Mouse (Mus musculus) frontal cortex, adult (tissue): ENCODE measurements at regions not wholly inside any gene's neighbourhood (a gene's known extent, or its start where the extent isn't known, plus 50 kb on each side); places are given as distances from the start of the nearest gene placed in this dataset.
"Not testable (repeated sequence)": the region's sequence is repeated elsewhere in the genome, so short reads cannot be mapped to it uniquely, and the experiment has no call there.

ENCODE experiments used
- ATAC-seq: cut with Nextera tagmentation; 2 replicates; pipeline ENCODE4 v1.9.2; 2017; ENCODE audit warnings: mild to moderate bottlenecking, moderate library complexity, mixed read lengths; ENCODE audit not compliant: low TSS enrichment

DNA sequence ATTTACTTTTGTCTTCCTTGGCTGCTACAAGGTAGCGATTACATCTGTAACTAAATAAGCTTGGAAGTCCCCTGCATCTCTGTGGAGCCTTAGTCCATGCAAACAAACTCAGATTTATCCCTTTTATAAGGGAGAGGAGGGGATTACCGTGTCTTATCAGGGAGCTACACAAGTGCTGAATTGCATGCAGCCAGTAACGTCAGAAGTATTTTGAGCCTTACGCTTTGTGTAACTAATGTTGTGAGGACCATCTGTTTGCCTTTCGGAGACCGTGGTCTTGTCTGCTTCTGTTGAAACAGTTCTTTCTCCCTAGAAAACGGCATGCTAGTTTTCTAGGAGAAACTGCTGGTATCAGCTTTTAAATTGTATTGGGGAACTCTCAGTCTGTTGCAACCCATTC is 58.0 kb upstream of the Dmrta1 start:
- ATAC-seq: peak; percentile 27

DNA sequence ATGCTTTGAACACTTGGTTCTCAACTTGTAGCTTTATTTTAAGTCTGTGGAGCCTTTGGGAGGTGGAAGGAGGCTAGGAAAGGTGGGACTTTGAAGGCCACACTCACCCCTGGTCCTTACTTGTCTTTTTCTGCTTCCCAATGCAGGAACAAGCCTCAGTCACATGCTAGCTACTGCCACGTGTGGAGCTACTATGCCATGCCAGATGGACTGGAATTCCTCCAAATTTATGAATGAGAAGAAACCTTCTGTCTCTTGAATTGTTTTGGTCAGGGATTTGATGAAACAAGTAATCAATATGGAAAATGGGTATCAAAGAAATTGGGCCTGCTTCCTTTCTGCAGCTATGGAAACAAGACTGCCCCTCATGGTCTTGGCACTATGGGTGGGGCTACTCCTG is 74.5 kb upstream of the Dmrta1 start:
- no peak for ATAC-seq

DNA sequence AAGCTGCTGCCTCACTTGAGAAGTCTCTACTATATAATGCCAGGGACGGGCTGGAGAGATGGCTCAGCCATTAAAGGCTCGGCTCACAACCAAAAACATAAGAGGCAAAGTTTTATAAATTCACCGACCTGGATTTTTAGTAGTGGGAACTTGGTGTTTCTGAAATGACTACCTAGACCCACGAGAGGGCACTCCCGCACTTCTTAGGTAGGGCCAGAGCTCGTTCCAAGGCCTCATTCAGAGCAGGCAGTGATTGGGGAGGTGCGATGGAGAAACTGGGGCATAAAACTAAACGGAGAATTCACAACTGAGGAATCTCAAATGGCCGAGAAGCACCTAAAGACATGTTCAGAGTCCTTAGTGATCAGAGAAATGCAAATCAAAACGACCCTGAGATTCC is 103.7 kb upstream of the Dmrta1 start:
- ATAC-seq: peak; percentile 96

DNA sequence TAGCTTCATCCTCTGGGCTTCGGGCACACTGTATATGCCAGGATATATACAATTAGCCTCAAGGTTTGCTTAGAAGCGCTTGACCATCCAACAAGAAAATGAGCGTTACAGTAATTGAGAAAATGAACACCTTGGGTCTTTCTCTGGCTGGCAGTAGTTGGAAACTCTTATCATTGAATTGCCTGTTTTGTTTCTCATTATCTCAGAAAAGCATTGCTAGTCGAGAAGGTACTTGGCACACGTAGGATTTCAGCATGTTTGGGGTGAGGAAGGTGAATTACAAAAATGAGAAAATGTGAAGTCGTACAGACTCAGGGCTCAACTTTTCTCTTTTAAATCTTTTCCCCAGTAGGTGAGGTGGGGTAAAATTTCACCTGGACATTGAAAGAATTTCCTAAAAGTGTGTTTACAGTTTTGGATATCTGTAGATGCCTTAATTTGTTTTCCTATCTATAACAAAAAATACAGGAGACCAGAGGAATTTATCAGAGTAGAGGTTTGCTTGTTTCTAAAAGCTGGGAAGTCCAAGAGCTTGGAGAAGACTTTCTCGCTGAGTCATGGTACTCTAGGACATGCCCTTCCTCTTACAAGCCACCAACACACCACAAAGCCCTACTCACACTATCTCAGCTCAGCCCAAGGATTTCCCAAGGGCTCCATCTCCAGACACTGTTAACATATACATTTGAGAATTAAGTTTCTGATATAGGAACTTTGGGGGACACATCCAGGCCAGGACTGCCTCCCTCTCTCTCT is 124.3 kb upstream of the Dmrta1 start:
- no peak for ATAC-seq

DNA sequence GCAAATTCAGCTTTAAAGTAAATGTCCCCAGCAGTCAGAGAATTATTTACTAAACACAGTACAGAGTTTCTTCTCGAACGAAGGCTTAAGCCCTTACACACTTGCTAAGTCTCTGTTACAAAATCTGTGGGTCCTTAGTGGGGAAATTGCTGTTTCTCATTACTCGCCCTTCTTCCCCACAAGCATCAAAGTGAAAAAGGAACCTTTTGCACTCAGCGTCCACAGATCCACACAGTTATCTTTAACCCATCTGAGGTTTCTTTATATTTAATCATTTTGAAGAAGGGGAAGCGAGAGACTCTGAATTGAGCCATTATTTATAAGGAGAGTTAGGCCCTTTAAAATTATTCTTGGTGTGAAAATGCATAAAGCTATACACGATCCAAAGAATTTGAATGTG is 126.7 kb upstream of the Dmrta1 start:
- ATAC-seq: no peak

DNA sequence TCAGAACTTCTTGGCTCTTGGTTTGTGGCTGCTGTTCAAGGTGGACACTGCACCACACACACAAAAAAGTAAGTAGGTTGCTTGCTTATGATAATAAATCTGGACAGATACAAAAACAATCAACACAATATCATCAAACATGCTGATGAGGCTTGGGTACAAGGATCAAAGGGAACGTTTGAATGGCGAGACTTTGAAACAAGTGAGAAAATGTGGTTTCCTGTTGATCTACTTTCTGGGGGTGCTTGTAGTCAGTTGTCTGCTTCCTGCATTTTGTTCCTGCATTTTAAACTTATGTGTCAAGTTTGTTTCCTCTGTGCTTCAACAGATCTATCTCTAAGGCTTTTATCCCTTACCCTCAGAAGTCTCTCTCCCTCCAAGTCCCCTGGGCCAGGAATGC is 128.7 kb upstream of the Dmrta1 start:
- no peak for ATAC-seq

DNA sequence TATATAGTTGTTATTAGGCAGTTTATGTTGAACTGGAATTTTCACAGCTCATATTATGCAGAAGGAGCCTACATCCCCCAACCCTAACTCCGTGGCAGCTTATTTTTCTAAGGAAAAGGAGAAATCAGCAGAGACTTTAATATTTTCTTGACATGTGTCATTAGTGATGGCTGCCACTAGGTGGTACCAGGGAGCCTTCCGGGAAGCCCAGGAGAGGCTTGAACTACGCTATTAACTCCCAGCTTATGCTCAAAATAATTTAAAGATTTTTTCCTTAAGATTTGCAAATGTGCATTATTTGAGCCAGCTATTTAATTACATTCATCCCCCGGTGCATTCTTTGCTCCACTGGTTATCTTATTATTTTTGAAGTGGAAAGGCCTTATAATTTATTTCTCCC is 146.8 kb upstream of the Dmrta1 start:
- peak; percentile 62; the same call in 1 of the 2 replicates for ATAC-seq

DNA sequence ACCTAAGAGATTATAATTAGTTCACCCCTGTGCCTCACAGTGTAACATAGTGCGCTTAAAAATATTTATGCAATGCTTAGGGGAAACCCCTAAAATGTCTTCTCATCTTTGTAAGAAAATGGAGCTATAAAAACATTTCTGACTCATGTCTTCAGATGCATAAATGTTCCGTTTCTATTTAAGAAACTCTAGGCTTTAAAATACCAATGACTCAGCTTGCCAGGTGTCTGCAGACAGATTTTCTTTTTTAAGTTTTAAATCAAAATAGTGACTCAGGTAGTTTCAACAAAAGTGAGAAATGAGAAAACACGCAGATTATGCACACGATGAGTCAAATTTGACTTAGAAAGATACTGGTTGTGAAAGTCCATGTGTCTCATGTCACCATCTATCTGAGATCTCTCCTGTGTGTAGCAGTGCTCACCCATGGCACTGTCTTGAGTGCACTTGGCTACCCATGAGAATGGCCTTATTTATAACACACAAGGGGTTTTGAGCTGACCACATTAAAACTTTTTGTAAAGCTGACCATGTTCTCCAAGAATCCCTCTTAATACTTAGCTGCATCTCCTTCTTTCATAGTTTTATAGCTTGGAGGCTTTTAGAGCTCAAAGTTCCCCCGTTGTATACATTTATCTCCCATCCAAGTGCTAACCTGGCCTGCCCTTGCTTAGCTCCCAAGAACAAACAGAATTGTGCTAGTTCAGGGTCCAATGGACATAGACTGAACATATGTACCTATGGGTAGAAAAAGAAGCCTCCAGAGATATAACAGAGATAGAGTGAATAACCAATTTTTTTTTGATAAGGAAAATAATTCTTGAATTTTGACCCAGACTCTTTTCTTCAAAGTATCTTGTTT is 149.0 kb upstream of the Dmrta1 start:
- peak; percentile 84 for ATAC-seq

DNA sequence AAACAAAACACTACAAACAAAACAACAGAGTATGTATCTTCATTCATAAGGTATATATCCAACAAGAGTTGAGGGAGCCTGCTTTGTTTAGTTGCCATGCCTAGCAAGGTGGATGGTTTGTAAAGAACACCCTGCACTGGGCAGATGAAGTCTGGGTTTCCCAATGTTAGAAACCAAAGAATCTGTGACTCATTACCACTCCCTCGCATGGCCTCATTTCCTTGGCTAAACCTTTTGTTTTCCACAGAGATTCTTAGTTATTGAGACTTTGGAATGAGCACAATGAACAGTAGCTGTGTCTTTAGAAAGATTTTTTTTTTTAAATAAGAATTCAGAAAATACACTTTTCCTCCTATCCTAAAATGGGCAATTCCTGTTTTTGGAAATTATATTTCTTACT is 151.3 kb upstream of the Dmrta1 start:
- ATAC-seq: peak; percentile 30; the same call in 1 of the 2 replicates

DNA sequence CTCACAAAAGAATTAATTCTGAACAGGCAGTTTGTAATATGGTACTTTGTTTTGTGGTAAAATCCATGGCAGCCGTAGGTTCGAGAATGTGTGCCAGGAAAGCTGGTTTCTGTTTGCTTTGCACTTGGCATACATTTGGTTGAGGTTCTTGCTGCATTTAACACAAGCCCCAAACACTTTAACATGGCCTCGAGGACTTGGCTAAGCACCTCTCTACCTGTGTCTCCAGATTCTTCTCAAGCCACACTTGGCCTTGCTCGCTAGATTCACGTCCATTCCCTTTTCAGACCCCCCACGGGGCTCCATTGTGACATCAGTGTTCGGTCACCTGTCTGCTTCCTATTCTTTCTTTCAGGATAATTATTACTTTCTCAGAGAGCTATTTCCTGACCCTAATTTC is 151.9 kb upstream of the Dmrta1 start:
- no peak for ATAC-seq

DNA sequence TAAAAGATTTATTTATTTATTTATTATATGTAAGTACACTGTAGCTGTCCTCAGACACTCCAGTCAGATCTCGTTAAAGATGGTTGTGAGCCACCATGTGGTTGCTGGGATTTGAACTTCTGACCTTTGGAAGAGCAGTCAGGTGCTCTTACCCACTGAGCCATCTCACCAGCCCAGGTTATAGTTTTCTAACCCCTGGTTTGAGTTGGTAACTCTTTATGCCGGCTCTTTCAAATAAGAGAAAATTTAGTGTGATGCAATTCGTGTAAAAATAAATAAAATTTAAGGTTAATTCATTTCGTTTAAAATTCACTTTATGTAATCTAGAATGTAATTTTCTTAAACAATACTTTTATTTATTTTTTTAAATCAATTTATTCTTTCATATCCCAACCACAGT is 153.7 kb upstream of the Dmrta1 start:
- not testable (repeated sequence) for ATAC-seq

DNA sequence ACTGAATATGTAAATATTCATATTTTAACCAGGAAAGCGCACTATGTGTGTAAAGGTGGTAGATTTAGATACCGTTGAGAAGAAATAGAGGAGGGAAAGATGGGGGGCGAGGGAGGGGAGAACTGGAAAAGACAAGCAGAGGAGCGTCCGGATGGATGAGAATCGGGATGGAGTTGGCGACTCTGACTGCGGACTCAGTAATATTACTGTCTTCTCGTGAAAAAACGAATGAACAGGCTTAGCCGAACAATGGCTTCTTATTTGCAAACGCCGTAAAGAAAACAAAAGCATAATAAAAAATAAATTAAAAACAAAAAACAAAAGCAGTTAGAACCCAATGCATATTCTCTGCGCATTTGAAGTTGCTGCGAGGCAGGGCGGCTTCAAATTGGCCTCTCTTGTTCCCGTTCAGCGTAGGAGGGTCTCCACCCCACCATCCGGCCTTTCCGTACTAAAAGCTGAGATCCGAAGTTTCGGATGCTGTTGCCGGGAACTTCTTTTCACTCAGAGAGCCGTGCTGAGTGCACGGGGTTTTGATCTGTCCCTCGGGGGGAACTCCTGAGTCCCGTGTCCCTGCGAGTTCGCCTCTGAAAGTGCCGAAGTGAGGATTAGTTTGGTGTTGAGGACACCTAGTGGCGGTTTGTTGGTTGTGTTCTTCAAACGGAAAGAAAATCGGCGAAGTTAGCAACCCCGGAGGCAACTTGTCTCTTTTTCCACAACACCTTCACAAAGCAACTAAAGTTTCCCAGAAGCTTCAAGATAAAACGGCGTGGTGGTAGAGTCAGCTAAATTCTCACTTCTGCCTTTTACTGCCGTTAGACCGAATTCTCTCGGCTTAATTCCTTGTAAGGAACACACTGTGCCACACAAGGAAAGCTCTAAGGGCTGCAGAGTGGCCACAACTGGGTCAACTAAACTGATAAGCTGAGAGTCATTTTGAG is 154.7 kb upstream of the Dmrta1 start:
- peak; percentile 91 for ATAC-seq

DNA sequence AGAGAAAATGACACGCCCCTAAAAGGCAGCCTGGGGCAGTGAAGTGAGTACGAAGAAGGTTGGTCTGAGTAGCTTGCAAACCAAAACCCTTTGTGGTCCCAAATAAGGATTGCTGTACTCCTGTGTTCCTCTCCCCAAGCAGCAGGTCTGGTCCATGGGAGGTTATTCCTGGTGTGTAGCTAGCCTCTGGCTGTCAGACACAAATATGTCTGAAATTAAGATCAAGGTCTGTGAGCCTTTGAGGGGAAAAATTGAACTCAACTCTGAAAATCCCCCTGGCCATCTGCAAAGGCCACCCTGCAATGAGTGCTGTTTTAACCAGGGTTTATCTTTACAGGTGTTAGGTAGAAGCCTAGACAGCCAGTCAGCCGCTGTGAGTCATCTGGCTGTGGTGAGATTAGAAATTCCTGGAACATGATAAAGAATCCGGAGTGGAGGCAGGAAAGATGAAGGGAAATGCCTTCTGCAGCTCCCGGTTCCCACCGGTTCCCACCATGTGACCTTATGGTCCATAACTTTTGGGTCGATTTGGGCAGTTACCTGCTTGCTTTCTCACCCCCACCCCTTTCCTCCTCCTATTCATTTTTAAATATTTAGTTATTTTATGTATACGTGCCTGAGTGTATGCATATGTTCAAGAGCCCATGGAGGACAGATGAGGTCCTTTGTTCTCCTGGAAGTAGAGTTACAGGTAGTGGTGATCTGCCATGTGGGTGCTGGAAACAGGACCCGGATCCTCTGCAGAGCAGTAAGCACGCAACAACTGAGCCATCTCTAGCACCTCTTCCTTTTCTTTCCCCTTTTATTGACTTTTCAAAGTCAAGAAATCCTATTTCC is 155.6 kb upstream of the Dmrta1 start:
- no peak for ATAC-seq

DNA sequence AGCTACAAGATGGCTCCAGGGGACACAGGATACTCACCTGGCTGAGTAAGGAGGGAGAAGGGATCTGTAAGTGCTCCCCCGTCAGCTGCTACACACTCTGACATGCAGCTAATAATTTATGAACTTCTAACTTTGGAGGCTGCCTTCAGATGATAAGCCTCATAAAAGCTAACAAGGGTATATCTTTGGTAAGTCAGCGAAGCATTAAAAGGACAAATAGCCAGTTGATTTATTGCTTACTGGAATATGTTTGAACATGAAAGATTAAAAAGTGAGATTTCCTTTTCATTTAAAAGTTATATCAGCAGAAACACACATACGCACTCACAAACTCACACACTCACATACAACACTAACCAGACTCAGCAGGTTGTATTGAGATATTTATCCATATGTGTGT is 161.2 kb upstream of the Dmrta1 start:
- no peak for ATAC-seq

DNA sequence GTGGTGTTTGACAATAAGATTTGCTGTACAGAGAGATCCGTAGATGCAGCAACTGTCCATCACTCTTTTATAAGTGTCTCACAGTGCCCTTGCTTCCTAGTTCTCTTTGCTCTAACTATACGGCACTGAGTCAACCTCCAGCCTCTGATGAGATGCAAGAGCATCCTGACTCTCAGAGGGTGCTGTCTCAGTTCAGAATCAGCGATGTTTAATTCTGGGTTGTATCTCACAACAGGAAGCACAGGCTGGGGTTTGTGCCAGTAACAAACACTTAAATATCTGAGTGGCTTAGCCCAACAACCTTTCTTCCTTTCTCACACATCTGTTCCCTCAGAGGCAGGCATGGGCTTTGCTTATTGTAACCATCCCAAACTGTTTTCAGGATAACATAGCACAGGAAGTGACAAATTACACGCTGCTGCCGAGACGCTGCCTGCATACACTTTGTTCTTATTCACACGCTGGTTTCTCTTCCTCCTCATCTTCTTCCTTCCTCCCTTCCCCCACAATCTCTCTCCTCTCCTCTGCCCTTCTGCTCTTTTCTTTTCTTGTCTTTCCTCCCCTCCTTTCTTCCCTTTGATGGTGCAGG is 163.3 kb upstream of the Dmrta1 start:
- peak; percentile 34 for ATAC-seq

DNA sequence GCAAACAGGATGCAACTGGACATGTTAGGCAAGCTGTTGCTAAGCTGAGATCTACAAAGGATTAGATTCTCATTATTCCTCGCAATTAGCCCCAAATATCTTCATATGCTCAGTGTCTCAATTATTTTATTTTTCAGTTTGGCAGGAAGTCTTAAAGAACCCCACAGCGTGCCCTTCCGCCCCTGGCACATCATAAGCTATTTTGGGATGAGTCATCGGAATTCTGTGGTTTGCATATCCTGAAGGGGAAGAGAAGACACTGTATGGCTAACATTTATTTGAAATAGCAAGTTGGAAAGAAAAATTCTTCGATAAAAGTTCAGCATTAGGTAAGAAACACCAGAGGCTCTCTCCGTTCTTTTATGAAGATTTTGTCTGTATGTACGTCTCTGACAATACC is 164.3 kb upstream of the Dmrta1 start:
- ATAC-seq: no peak

DNA sequence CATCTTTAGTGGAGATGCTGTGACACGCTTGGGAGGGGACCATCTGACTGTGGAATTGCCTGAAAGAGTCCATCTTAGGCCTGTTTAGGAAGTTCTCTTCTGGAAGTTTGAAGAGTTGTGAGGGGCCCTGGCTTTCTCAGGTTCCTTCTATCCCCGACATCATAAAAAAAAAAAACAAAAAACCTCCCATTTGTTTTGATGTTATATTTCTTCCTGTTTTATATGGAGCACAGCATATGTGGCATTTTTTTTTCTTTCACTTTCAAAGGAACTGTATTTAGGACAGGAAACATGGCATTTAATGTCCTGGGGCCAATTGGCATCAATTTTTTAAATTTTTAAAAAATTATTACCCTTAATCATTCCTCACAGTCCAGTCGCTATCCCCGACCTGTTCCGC is 168.6 kb upstream of the Dmrta1 start:
- no peak for ATAC-seq

DNA sequence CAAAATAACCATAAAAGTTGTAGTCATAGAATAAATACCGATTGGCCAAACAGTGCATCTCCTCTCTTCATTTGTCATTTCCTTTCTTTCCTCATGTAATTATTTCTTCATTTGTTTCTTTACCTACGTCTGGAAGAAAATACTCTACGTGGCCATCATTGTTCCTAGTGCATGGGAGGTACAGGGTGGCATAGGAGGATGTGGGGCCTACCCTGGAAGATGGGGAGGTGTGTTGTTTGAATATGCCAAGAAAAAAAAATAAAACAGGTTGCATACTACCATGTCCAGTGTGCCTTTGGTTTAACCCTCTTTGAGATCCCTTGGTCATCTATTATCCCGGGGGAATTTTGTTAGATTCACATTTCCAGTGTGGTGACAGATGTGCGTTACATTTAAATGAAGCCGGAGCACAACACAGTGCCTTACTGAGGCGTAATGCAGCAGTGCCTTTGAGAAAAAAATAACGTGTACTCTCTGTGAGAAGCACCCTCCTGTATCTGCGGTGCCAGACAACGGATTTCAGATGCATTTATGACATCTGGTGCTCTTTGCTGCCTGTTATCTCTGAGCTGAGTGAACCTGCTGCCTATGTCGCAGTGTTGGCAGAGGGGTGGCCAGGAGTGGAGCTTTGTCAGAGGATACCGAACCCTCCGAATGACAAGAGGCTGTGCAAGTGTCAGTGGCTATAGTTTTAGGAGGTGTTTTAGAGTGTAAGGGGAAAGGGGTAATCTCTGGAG is 169.4 kb upstream of the Dmrta1 start:
- ATAC-seq: no peak

DNA sequence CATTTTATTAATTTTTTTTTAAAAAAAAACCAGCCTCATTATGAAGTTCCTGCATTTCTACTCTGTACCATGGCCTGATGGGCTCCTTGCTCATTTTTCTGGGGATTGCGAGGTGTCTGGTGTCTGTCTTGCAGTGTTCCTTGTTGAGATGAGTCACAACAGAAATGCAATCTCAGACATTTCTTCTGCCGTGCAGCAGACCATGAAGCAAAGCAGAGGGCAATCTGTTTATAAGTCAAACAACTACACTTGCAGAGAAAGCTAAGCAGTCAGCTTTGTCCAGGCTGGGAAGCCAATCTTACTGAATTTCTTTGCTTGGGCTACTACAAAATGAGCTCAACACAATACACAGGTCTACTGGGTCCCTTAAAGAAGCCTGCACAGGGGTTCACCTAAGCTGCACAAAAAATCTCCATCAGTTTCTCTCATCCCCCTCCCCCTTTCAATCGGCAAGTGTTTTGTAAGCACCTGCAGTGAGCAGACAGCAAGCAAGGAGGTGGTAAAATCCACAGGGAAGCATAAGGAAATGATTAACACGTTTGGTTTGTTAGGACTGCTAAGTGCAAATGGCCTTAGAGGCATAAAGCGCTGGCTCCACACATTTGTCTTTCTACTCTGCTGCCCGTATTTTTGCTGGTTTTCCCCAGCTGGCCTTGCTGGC is 171.0 kb upstream of the Dmrta1 start:
- ATAC-seq: no peak
